Mouse (Mus musculus) ZHBTc4 (cell line): ENCODE data around the gene Sik2.
A peak's percentile ranks its signal among the peaks of the same experiment; 100 is the strongest.

Experiments
- DNase-seq: peaks from one replicate; pipeline ENCODE4 v3.0.0-alpha.2; 2011; ENCODE audit warnings: low read depth, low spot score

The Sik2 gene

GRCm38 (mm10) chr9:50986123-50986522, 22.8 kb downstream of the Sik2 start:
- peak; percentile 40 for DNase-seq

GRCm38 (mm10) chr9:50981499-50982190, 27.2 kb downstream of the Sik2 start:
- DNase-seq: peak; percentile 73

GRCm38 (mm10) chr9:50974631-50975030, 34.2 kb downstream of the Sik2 start:
- no peak for DNase-seq

GRCm38 (mm10) chr9:50970413-50970812, 38.5 kb downstream of the Sik2 start:
- no peak for DNase-seq

- no peak for DNase-seq
These were observed 39.6 kb downstream of the Sik2 start for GRCm38 (mm10) chr9:50969266-50969665.

GRCm38 (mm10) chr9:50966277-50966676, 42.6 kb downstream of the Sik2 start:
- no peak for DNase-seq

- DNase-seq: no peak
These were observed 43.5 kb downstream of the Sik2 start for GRCm38 (mm10) chr9:50965392-50965791.

- no peak for DNase-seq
These were observed 44.0 kb downstream of the Sik2 start for GRCm38 (mm10) chr9:50964911-50965310.

- DNase-seq: peak; percentile 23
These were observed 50.9 kb downstream of the Sik2 start for GRCm38 (mm10) chr9:50957956-50958489.

GRCm38 (mm10) chr9:50955176-50955575, 53.7 kb downstream of the Sik2 start:
- no peak for DNase-seq

GRCm38 (mm10) chr9:50948097-50948823, 60.6 kb downstream of the Sik2 start:
- DNase-seq: no peak

GRCm38 (mm10) chr9:50946338-50946737, 62.5 kb downstream of the Sik2 start:
- no peak for DNase-seq

- DNase-seq: no peak
These were observed 64.0 kb downstream of the Sik2 start for GRCm38 (mm10) chr9:50944826-50945225.

GRCm38 (mm10) chr9:50942711-50943110, 66.2 kb downstream of the Sik2 start:
- DNase-seq: no peak

GRCm38 (mm10) chr9:50941804-50942401, 67.0 kb downstream of the Sik2 start:
- DNase-seq: peak; percentile 9

GRCm38 (mm10) chr9:50929986-50930385, 78.9 kb downstream of the Sik2 start:
- DNase-seq: no peak

GRCm38 (mm10) chr9:50925801-50926200, 83.1 kb downstream of the Sik2 start:
- DNase-seq: no peak

- DNase-seq: no peak
These were observed 84.4 kb downstream of the Sik2 start for GRCm38 (mm10) chr9:50924454-50924853.

- no peak for DNase-seq
These were observed 86.3 kb downstream of the Sik2 start for GRCm38 (mm10) chr9:50922363-50923153.

GRCm38 (mm10) chr9:50920933-50921895, 87.7 kb downstream of the Sik2 start:
- no peak for DNase-seq
